Mouse (Mus musculus) C3H10T1/2 (cell line): ENCODE measurements around the gene Aig1. TPM values are rescaled to one million over a fixed set of nuclear protein-coding genes. Genes with fewer than 3 reads are reported as not detected.

Experiments
- polyA plus RNA-seq, 2 experiments: library from polyadenylated mRNA; unstranded; fragments of >200 nt; fragmentation: generic; extraction: Trizol; gene quantifications; one replicate each; pipeline ENCODE4 v1.2.1; 2012; ENCODE audit warnings: missing spikeins in 2 of 2

Gene Aig1
- polyA plus RNA-seq: under 1 TPM; 0.28 to 0.35 TPM

GRCm38 (mm10) chr10:13868371-13869321 lies at the start of gene Aig1:
Aig1 (minus strand) TSS chr10:13868980.

Other genes with a start within 250 kb of the Aig1 start
- gene Hivep2, start 97.1 kb upstream of the Aig1 start, polyA plus RNA-seq: under 1 TPM; 0.11 to 0.91 TPM